Mouse (Mus musculus): ENCODE results near the gene Cers2.
A peak's percentile ranks its signal among the peaks of the same experiment; 100 is the strongest.

Gene Cers2

GRCm38 (mm10) chr3:95290156-95290555 is 24.4 kb upstream of the Cers2 start:
- DNase-seq = no peak

GRCm38 (mm10) chr3:95291041-95291440 is 23.6 kb upstream of the Cers2 start:
- DNase-seq = no peak

- no peak for DNase-seq
Measured at GRCm38 (mm10) chr3:95292899-95293298, 21.7 kb upstream of the Cers2 start.

- DNase-seq = no peak
Measured at GRCm38 (mm10) chr3:95293537-95293936, 21.1 kb upstream of the Cers2 start.

- no peak for DNase-seq
Measured at GRCm38 (mm10) chr3:95294316-95294715, 20.3 kb upstream of the Cers2 start.

GRCm38 (mm10) chr3:95294718-95295117 is 19.9 kb upstream of the Cers2 start:
- DNase-seq = no peak

GRCm38 (mm10) chr3:95295321-95296102 is 19.1 kb upstream of the Cers2 start:
- DNase-seq = no peak

GRCm38 (mm10) chr3:95296103-95296469 is 18.5 kb upstream of the Cers2 start:
- peak; percentile 65 to 66 for DNase-seq

GRCm38 (mm10) chr3:95298018-95298417 is 16.6 kb upstream of the Cers2 start:
- DNase-seq = no peak

- DNase-seq = no peak
Measured at GRCm38 (mm10) chr3:95301204-95301796, 13.3 kb upstream of the Cers2 start.

GRCm38 (mm10) chr3:95306244-95306643 is 8.3 kb upstream of the Cers2 start:
- DNase-seq = no peak

GRCm38 (mm10) chr3:95307100-95307499 is 7.5 kb upstream of the Cers2 start, which contains the start of gene Anxa9:
Gene Anxa9 (minus strand): TSS chr3:95307176.
- no peak for DNase-seq

- DNase-seq = no peak
Measured at GRCm38 (mm10) chr3:95310496-95310895, 4.1 kb upstream of the Cers2 start.

- peak; percentile 70 for DNase-seq
Measured at GRCm38 (mm10) chr3:95310968-95311882, 3.4 kb upstream of the Cers2 start.

- DNase-seq = peak; percentile 29 to 45
Measured at GRCm38 (mm10) chr3:95312623-95313022, 2.0 kb upstream of the Cers2 start.

- DNase-seq = no peak
Measured at GRCm38 (mm10) chr3:95313476-95313875, 1.1 kb upstream of the Cers2 start.

GRCm38 (mm10) chr3:95314075-95314474 is 516 bp upstream of the Cers2 start:
- no peak for DNase-seq

- DNase-seq = peak; percentile 88 to 91
Measured at GRCm38 (mm10) chr3:95315094-95315843, 678 bp downstream of the Cers2 start.

- DNase-seq = no peak
Measured at GRCm38 (mm10) chr3:95315844-95316550, 1.4 kb downstream of the Cers2 start.

- peak; percentile 65 to 67 for DNase-seq
Measured at GRCm38 (mm10) chr3:95317414-95318080, 3.0 kb downstream of the Cers2 start.

GRCm38 (mm10) chr3:95318548-95318947 is 4.0 kb downstream of the Cers2 start:
- DNase-seq = no peak

All from B cell, adult 2 months (primary cell).